Mouse (Mus musculus) embryonic facial prominence, embryonic 11.5 days (tissue): ENCODE results near the gene Slc6a17. TPM values are rescaled to one million over a fixed set of nuclear protein-coding genes. Genes with fewer than 3 reads are reported as not detected.

Experiments used
- ATAC-seq: fragments of 200-750 bp; cut with Nextera tagmentation; replicated peaks from 2 replicates; pipeline ENCODE4 v1.8.0; 2017; ENCODE audit warnings: low read depth; ENCODE audit not compliant: insufficient number of reproducible peaks, low FRiP score, low TSS enrichment
- DNase-seq: peaks from one replicate; pipeline ENCODE4 v3.0.0-alpha.2; 2015; ENCODE audit warnings: low spot score
- H3K27ac ChIP-seq: fragments of 300-500 bp; sonication (generic); replicated peaks from 2 replicates; pipeline ENCODE4 v1.5.1; 2014; ENCODE audit warnings: mild to moderate bottlenecking, low read depth, low read length, control low read depth
- H3K27me3 ChIP-seq: fragments of 300-500 bp; sonication (generic); 2 replicates; pipeline ENCODE4 v1.6.1; 2014; ENCODE audit warnings: mild to moderate bottlenecking, low read length, moderate library complexity, mixed read lengths; ENCODE audit not compliant: control insufficient read depth, insufficient read depth
- H3K36me3 ChIP-seq: fragments of 300-500 bp; sonication (generic); replicated peaks from 2 replicates; pipeline ENCODE4 v1.6.1; 2014; ENCODE audit warnings: low read depth, mild to moderate bottlenecking, low read length, moderate library complexity, mixed read lengths; ENCODE audit not compliant: control insufficient read depth, insufficient read depth
- H3K4me1 ChIP-seq: fragments of 300-500 bp; sonication (generic); 2 replicates; pipeline ENCODE4 v1.6.1; 2014; ENCODE audit warnings: low read length, mixed read lengths; ENCODE audit not compliant: control insufficient read depth, insufficient read depth
- H3K4me2 ChIP-seq: fragments of 300-500 bp; sonication (generic); 2 replicates; pipeline ENCODE4 v1.6.1; 2014; ENCODE audit warnings: low read depth, mild to moderate bottlenecking, control low read depth, low read length, moderate library complexity
- H3K4me3 ChIP-seq: fragments of 300-500 bp; sonication (generic); 2 replicates; pipeline ENCODE4 v1.5.1; 2014; ENCODE audit warnings: low read depth, low read length, control low read depth
- H3K9ac ChIP-seq: fragments of 300-500 bp; sonication (generic); replicated peaks from 2 replicates; pipeline ENCODE4 v1.6.1; 2014; ENCODE audit warnings: mild to moderate bottlenecking, control low read depth, low read length
- H3K9me3 ChIP-seq: fragments of 300-500 bp; sonication (generic); replicated peaks from 2 replicates; pipeline ENCODE4 v1.6.1; 2016; ENCODE audit warnings: mild to moderate bottlenecking, low read length, inconsistent platforms, mixed read lengths; ENCODE audit not compliant: control insufficient read depth
- WGBS: fragments of 180-500 bp; shearing (Covaris S2); extraction: QIAGEN DNeasy Blood & Tissue Kit; methylation state at CpG from one replicate; pipeline ENCODE4 v1.1.7; 2014; 5-methylcytosine and 5-hydroxymethylcytosine counted together
- polyA plus RNA-seq: library from polyadenylated mRNA; unstranded; fragments of >200 nt; fragmentation: Nextera tagmentation; extraction: Ambion mirVana; gene quantifications from 2 replicates; pipeline ENCODE4 v1.2.1, GENCODE M21; 2014

The Slc6a17 gene
- polyA plus RNA-seq, 1 experiment from 2014 or later, result 2.9 TPM

GRCm38 (mm10) chr3:107536810-107537503, 19.1 kb upstream of the Slc6a17 start:
- peaks cover 3% of the 10 kb centered on the region; the same call in 1 of the 2 replicates for H3K27me3 ChIP-seq
- ATAC-seq (0 out of 2 replicates have a peak, but pooled peaks have one; percentile 71), DNase-seq (peak; percentile 43)
- H3K27ac ChIP-seq, result no peak overlapping the region
- H3K4me2 ChIP-seq, result peak overlapping the region; percentile 47
- WGBS, result 5% methylated on average over 17 of the region's 17 CpGs
- 0 out of 2 replicates have a peak overlapping the region, but pooled peaks have one; percentile 12 for H3K4me3 ChIP-seq
- H3K36me3 ChIP-seq, result no peaks in the 10 kb centered on the region
- H3K9me3 ChIP-seq, result no peaks in the 10 kb centered on the region
- no peaks in the 10 kb centered on the region for H3K4me1 ChIP-seq
- peak overlapping the region; percentile 43 for H3K9ac ChIP-seq

- no peak overlapping the region for H3K4me2 ChIP-seq
- 85% methylated on average over 7 of the region's 7 CpGs for WGBS
- H3K27ac ChIP-seq, result no peak overlapping the region
- DNase-seq (no peak), ATAC-seq (no peak)
- no peak overlapping the region for H3K4me3 ChIP-seq
- H3K9me3 ChIP-seq, result no peaks in the 10 kb centered on the region
- H3K27me3 ChIP-seq, result peaks cover 3% of the 10 kb centered on the region; the same call in 1 of the 2 replicates
- H3K36me3 ChIP-seq, result no peaks in the 10 kb centered on the region
- no peaks in the 10 kb centered on the region for H3K4me1 ChIP-seq
- H3K9ac ChIP-seq, result no peak overlapping the region
Measured at GRCm38 (mm10) chr3:107534951-107535350, 17.1 kb upstream of the Slc6a17 start.

GRCm38 (mm10) chr3:107533532-107533931, 15.7 kb upstream of the Slc6a17 start:
- H3K4me2 ChIP-seq, result no peak overlapping the region
- peaks cover 3% of the 10 kb centered on the region; the same call in 1 of the 2 replicates for H3K27me3 ChIP-seq
- DNase-seq (no peak), ATAC-seq (no peak)
- H3K27ac ChIP-seq, result no peak overlapping the region
- WGBS, result 79% methylated on average over 4 of the region's 4 CpGs
- no peaks in the 10 kb centered on the region for H3K9me3 ChIP-seq
- no peak overlapping the region for H3K4me3 ChIP-seq
- H3K36me3 ChIP-seq, result no peaks in the 10 kb centered on the region
- H3K9ac ChIP-seq, result no peak overlapping the region
- H3K4me1 ChIP-seq, result peaks cover 3% of the 10 kb centered on the region

- H3K27me3 ChIP-seq, result no peaks in the 10 kb centered on the region; the same call in 1 of the 2 replicates
- no peak overlapping the region for H3K4me3 ChIP-seq
- DNase-seq (no peak), ATAC-seq (no peak)
- WGBS, result 91% methylated on average over 5 of the region's 5 CpGs
- H3K9me3 ChIP-seq, result no peaks in the 10 kb centered on the region
- no peak overlapping the region for H3K9ac ChIP-seq
- no peak overlapping the region for H3K4me2 ChIP-seq
- no peak overlapping the region for H3K27ac ChIP-seq
- H3K4me1 ChIP-seq, result peaks cover 4% of the 10 kb centered on the region
- no peaks in the 10 kb centered on the region for H3K36me3 ChIP-seq
Measured at GRCm38 (mm10) chr3:107530581-107530980, 12.8 kb upstream of the Slc6a17 start.

GRCm38 (mm10) chr3:107529182-107529581, 11.4 kb upstream of the Slc6a17 start:
- no peak for ATAC-seq
- Histone ChIP-seq H3K9ac (no peak overlapping the region), H3K27ac (no peak overlapping the region), H3K4me1 (peaks cover 4% of the 10 kb centered on the region), H3K4me2 (no peak overlapping the region), H3K36me3 (no peaks in the 10 kb centered on the region), H3K9me3 (no peaks in the 10 kb centered on the region), H3K27me3 (no peaks in the 10 kb centered on the region; the same call in 1 of the 2 replicates), H3K4me3 (no peak overlapping the region)
- DNase-seq, result no peak
- WGBS, result 73% methylated on average over 5 of the region's 5 CpGs

- no peak overlapping the region for H3K27ac ChIP-seq
- 0 out of 2 replicates have a peak overlapping the region, but pooled peaks have one; percentile 9 for H3K9ac ChIP-seq
- H3K4me2 ChIP-seq, result no peak overlapping the region
- peaks cover 4% of the 10 kb centered on the region for H3K4me1 ChIP-seq
- H3K4me3 ChIP-seq, result no peak overlapping the region
- no peaks in the 10 kb centered on the region for H3K9me3 ChIP-seq
- H3K27me3 ChIP-seq, result no peaks in the 10 kb centered on the region; the same call in 1 of the 2 replicates
- ATAC-seq (peak; percentile 61), DNase-seq (peak; percentile 39)
- WGBS, result 45% methylated on average over 9 of the region's 9 CpGs
- no peaks in the 10 kb centered on the region for H3K36me3 ChIP-seq
Measured at GRCm38 (mm10) chr3:107528401-107529118, 10.7 kb upstream of the Slc6a17 start.

GRCm38 (mm10) chr3:107524547-107524946, 6.7 kb upstream of the Slc6a17 start:
- Histone ChIP-seq H3K4me3 (no peak overlapping the region), H3K27me3 (no peaks in the 10 kb centered on the region; the same call in 1 of the 2 replicates), H3K4me1 (peaks cover 4% of the 10 kb centered on the region), H3K36me3 (no peaks in the 10 kb centered on the region), H3K27ac (no peak overlapping the region), H3K9me3 (no peaks in the 10 kb centered on the region), H3K4me2 (no peak overlapping the region), H3K9ac (no peak overlapping the region)
- WGBS, result 66% methylated on average over 6 of the region's 6 CpGs
- ATAC-seq, result no peak
- DNase-seq, result no peak

GRCm38 (mm10) chr3:107520931-107521330, 3.1 kb upstream of the Slc6a17 start:
- 76% methylated on average over 5 of the region's 5 CpGs for WGBS
- no peak overlapping the region for H3K4me2 ChIP-seq
- H3K27ac ChIP-seq, result no peak overlapping the region
- DNase-seq, result no peak
- H3K27me3 ChIP-seq, result peaks cover 16% of the 10 kb centered on the region
- H3K4me3 ChIP-seq, result no peak overlapping the region
- peaks cover 5% of the 10 kb centered on the region for H3K4me1 ChIP-seq
- no peak overlapping the region for H3K9ac ChIP-seq
- H3K36me3 ChIP-seq, result no peaks in the 10 kb centered on the region
- ATAC-seq, result no peak
- no peaks in the 10 kb centered on the region for H3K9me3 ChIP-seq
